In genomic region chr3:135422232-135422855, GRCm38 (mm10) we compare ENCODE assay signal across 8 mouse cellular contexts. TPM values are rescaled to one million over a fixed set of nuclear protein-coding genes. Genes with fewer than 3 reads are reported as not detected.
A peak's percentile ranks its signal among the peaks of the same experiment; 100 is the strongest.
DNase-seq lines count a peak whose midpoint lies in the region; ATAC-seq and TF ChIP-seq lines count a peak whose summit lies in the region.

No protein-coding gene starts in this region.

- no peak for ATAC-seq in kidney, postnatal 0 days (replicated peaks; ENCODE audit: low FRiP score, low read depth)
- ATAC-seq in common myeloid progenitor, adult 5-6 weeks (replicated peaks; ENCODE audit: low read depth, poor library complexity, severe bottlenecking) = 0 out of 2 replicates have a peak, but pooled peaks have one; percentile 0
- no peak for ATAC-seq in hindbrain, embryonic 16.5 days
- ATAC-seq in midbrain, postnatal 0 days (ENCODE audit: low FRiP score) = no peak
- no peak for ATAC-seq in megakaryocyte progenitor cell, adult 5-6 weeks (replicated peaks; ENCODE audit: poor library complexity)

- peaks cover 13% of the 10 kb centered on the region; the same call in 1 of the 2 replicates for H3K4me1 ChIP-seq in kidney, postnatal 0 days (replicated peaks; ENCODE audit: insufficient read depth, low read length)
- H3K4me1 ChIP-seq in hindbrain, embryonic 16.5 days (ENCODE audit: control insufficient read depth, insufficient read depth, low read depth, low read length) = peaks cover 21% of the 10 kb centered on the region
- H3K4me1 ChIP-seq in midbrain, postnatal 0 days (ENCODE audit: insufficient read depth, low read length) = peaks cover 2% of the 10 kb centered on the region; the same call in 1 of the 2 replicates

- no peaks in the 10 kb centered on the region for H3K9me3 ChIP-seq in kidney, postnatal 0 days (replicated peaks; ENCODE audit: low read length)
- no peaks in the 10 kb centered on the region for H3K9me3 ChIP-seq in hindbrain, embryonic 16.5 days (ENCODE audit: control insufficient read depth, low read length)
- no peaks in the 10 kb centered on the region for H3K9me3 ChIP-seq in midbrain, postnatal 0 days (ENCODE audit: low read length)

- no peak for TF ChIP-seq CTCF in kidney, postnatal 0 days (IDR thresholded peaks at IDR 0.05; ENCODE audit: low read depth)
- TF ChIP-seq CTCF in midbrain, postnatal 0 days (IDR thresholded peaks at IDR 0.05) = no peak

- H3K9ac ChIP-seq in kidney, postnatal 0 days (ENCODE audit: low read depth, low read length) = peak overlapping the region; percentile 82
- peak overlapping the region; percentile 93 for H3K9ac ChIP-seq in hindbrain, embryonic 16.5 days (ENCODE audit: low read depth, low read length)
- H3K9ac ChIP-seq in midbrain, postnatal 0 days (replicated peaks; ENCODE audit: low read length, poor library complexity, severe bottlenecking) = peak overlapping the region; percentile 75

- no peaks in the 10 kb centered on the region for H3K36me3 ChIP-seq in kidney, postnatal 0 days (ENCODE audit: insufficient read depth, low read length)
- H3K36me3 ChIP-seq in hindbrain, embryonic 16.5 days (ENCODE audit: control insufficient read depth, insufficient read depth, low read length) = no peaks in the 10 kb centered on the region
- peaks cover 1% of the 10 kb centered on the region; the same call in 1 of the 2 replicates for H3K36me3 ChIP-seq in midbrain, postnatal 0 days (ENCODE audit: insufficient read depth, low read length)

- peak overlapping the region; percentile 80 for H3K4me3 ChIP-seq in kidney, postnatal 0 days (replicated peaks; ENCODE audit: low read depth, low read length)
- H3K4me3 ChIP-seq in hindbrain, embryonic 16.5 days (ENCODE audit: low read length) = peak overlapping the region; percentile 76
- peak overlapping the region; percentile 70 for H3K4me3 ChIP-seq in midbrain, postnatal 0 days (ENCODE audit: low read depth, low read length)

- 20% methylated on average over 8 of the region's 8 CpGs for WGBS in kidney, postnatal 0 days
- 28% methylated on average over 8 of the region's 8 CpGs for WGBS in hindbrain, embryonic 16.5 days
- WGBS in midbrain, postnatal 0 days = 24% methylated on average over 8 of the region's 8 CpGs

- peak overlapping the region; percentile 77 for H3K4me2 ChIP-seq in kidney, postnatal 0 days (ENCODE audit: low read length)
- H3K4me2 ChIP-seq in hindbrain, embryonic 16.5 days (ENCODE audit: low read length) = peak overlapping the region; percentile 84
- H3K4me2 ChIP-seq in midbrain, postnatal 0 days (ENCODE audit: low read depth, low read length, poor library complexity, severe bottlenecking) = peak overlapping the region; percentile 83

- DNase-seq in kidney, postnatal 0 days (ENCODE audit: low spot score) = no peak
- no peak for DNase-seq in kidney, postnatal 10 days
- no peak for DNase-seq in midbrain, postnatal 0 days (ENCODE audit: low spot score)
- DNase-seq in adrenal gland, adult 2 months = no peak
- no peak for DNase-seq in embryo, embryonic 11 days

- peak overlapping the region; percentile 97 for H3K27ac ChIP-seq in kidney, postnatal 0 days
- H3K27ac ChIP-seq in hindbrain, embryonic 16.5 days (ENCODE audit: low read depth, low read length) = peak overlapping the region; percentile 100
- peak overlapping the region; percentile 97 for H3K27ac ChIP-seq in midbrain, postnatal 0 days (ENCODE audit: low read depth, low read length)

- no peaks in the 10 kb centered on the region for H3K27me3 ChIP-seq in kidney, postnatal 0 days (ENCODE audit: insufficient read depth, low read length)
- no peaks in the 10 kb centered on the region for H3K27me3 ChIP-seq in hindbrain, embryonic 16.5 days (replicated peaks; ENCODE audit: control insufficient read depth, insufficient read depth, low read length)
- no peaks in the 10 kb centered on the region for H3K27me3 ChIP-seq in midbrain, postnatal 0 days (ENCODE audit: insufficient read depth, low read length)

RNA-seq across cellular contexts. Expression of gene Cisd2, which starts 1.4 kb away (rescaled TPM):
- polyA plus RNA-seq in kidney, postnatal 0 days (2015; fragmentation: Nextera tagmentation; extraction: Ambion mirVana) = 57.8 and 65.2 TPM in 2 replicates
- total RNA-seq in common myeloid progenitor, adult 5-6 weeks (2017) = 37.4 and 56.9 TPM in 2 replicates
- polyA plus RNA-seq in hindbrain, embryonic 16.5 days (2015; fragmentation: Nextera tagmentation; extraction: Ambion mirVana) = 61.2 and 62.0 TPM in 2 replicates
- total RNA-seq in midbrain, postnatal 0 days (2014; rRNA removed) = 26.8 and 31.7 TPM in 2 replicates
- polyA plus RNA-seq in midbrain, postnatal 0 days (2015; fragmentation: Nextera tagmentation; extraction: Ambion mirVana) = 40.0 and 43.7 TPM in 2 replicates
- 10 to 100 TPM; 25.4 to 31.0 TPM for total RNA-seq in adrenal gland, adult 2 months (2021)
- polyA plus RNA-seq in adrenal gland, adult 2 months (2012; rRNA removed) = 48.4 and 53.3 TPM in 2 replicates
- total RNA-seq in megakaryocyte progenitor cell, adult 5-6 weeks (2015) = 51.1 and 55.0 TPM in 2 replicates
- total RNA-seq in megakaryocyte progenitor cell, adult 5-6 weeks (2017) = 34.8 and 39.4 TPM in 2 replicates

RNA-seq across cellular contexts. Expression of gene Ube2d3, which starts 15.6 kb away (rescaled TPM):
- polyA plus RNA-seq in kidney, postnatal 0 days (2015; fragmentation: Nextera tagmentation; extraction: Ambion mirVana) = 509 and 531 TPM in 2 replicates
- total RNA-seq in common myeloid progenitor, adult 5-6 weeks (2017) = 485 and 753 TPM in 2 replicates
- polyA plus RNA-seq in hindbrain, embryonic 16.5 days (2015; fragmentation: Nextera tagmentation; extraction: Ambion mirVana) = 331 and 360 TPM in 2 replicates
- 750 and 756 TPM in 2 replicates for total RNA-seq in midbrain, postnatal 0 days (2014; rRNA removed)
- polyA plus RNA-seq in midbrain, postnatal 0 days (2015; fragmentation: Nextera tagmentation; extraction: Ambion mirVana) = 309 and 319 TPM in 2 replicates
- 100 to 1,000 TPM; 357 to 547 TPM for total RNA-seq in adrenal gland, adult 2 months (2021)
- 261 and 295 TPM in 2 replicates for polyA plus RNA-seq in adrenal gland, adult 2 months (2012; rRNA removed)
- total RNA-seq in megakaryocyte progenitor cell, adult 5-6 weeks (2015) = 570 and 584 TPM in 2 replicates
- total RNA-seq in megakaryocyte progenitor cell, adult 5-6 weeks (2017) = 744 and 755 TPM in 2 replicates
